ENCODE assay signal across 8 mouse cellular contexts in the genomic region with DNA sequence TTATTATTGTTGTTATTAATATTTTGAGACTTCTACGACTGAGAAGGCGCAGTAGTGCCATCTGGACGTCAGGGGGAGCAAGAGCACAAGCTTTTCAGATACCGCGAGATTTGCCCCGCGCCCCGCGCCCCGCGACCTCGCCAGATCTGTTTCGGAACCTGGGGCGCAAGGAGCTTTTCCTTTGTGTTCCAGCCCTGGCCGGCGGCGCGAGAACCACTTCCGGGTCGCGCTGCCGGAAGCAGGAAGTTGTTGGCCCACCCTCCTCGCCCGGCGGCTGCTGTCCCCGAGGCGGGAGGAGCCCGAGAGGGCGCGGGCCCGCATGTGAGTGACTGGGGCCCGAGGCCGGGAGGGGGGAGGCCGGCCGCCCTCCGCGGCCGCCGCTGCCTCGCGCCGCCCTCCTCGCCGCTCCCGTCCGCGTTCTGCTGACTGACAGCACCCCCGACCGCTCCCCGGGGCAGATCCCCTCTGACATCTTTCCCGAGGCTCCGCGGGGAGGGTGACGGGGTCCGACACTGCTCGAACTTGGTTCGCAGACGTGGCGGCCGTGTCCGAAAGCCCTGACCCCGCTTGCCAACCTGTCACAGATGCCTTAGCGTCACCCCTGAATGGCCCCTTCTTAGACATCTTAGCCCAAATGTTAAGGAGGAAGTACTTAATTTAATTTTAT. TPM values are rescaled to one million over a fixed set of nuclear protein-coding genes. Genes with fewer than 3 reads are reported as not detected.
DNase-seq lines count a peak whose midpoint lies in the region; ATAC-seq lines count a peak whose summit lies in the region.

A gene (plus strand): TSS at position 107 of the 667 bp plus-strand sequence.

- no peaks in the 10 kb centered on the region for H3K27me3 ChIP-seq in intestine, embryonic 14.5 days (replicated peaks; ENCODE audit: control insufficient read depth, insufficient read depth, low read length)

- peaks cover 17% of the 10 kb centered on the region for H3K4me1 ChIP-seq in intestine, embryonic 14.5 days (replicated peaks; ENCODE audit: control insufficient read depth, insufficient read depth, low read length)

- peak; percentile 98 for DNase-seq in adrenal gland, adult (ENCODE audit: inconsistent age in 2 of 2, low spot score in 1 of 2)
- peak; percentile 96 for DNase-seq in embryo, embryonic 10.5 days (ENCODE audit: low spot score)
- peak; percentile 97 for DNase-seq in gastrocnemius, postnatal 25 days
- DNase-seq in intestine, embryonic 14.5 days (ENCODE audit: low spot score) = peak; percentile 96
- DNase-seq in left cerebral cortex, postnatal 14 days (ENCODE audit: low spot score in 2 of 2) = peak; percentile 96 to 97
- DNase-seq in mesoderm, embryonic 11.5 days (ENCODE audit: low read depth, low spot score) = peak; percentile 97
- DNase-seq in right cerebral cortex, postnatal 36 days (ENCODE audit: low spot score in 2 of 2) = peak; percentile 93
- peak; percentile 94 for DNase-seq in yolk sac, embryonic 10.5 days (ENCODE audit: low spot score)

- H3K4me2 ChIP-seq in intestine, embryonic 14.5 days (ENCODE audit: low read length) = peak within 1 kb of the TSS; percentile 86

- no peaks in the 10 kb centered on the region for H3K9me3 ChIP-seq in intestine, embryonic 14.5 days (ENCODE audit: control insufficient read depth, low read length)

- WGBS in intestine, embryonic 14.5 days = under 1% methylated on average over 61 of the region's 63 CpGs

- peak; percentile 91 for ATAC-seq in intestine, embryonic 14.5 days (replicated peaks; ENCODE audit: low FRiP score, low TSS enrichment, low read depth)

- peak within 1 kb of the TSS; percentile 90 for H3K27ac ChIP-seq in intestine, embryonic 14.5 days (ENCODE audit: low read depth)

- peak within 1 kb of the TSS; percentile 73 for H3K4me3 ChIP-seq in intestine, embryonic 14.5 days (ENCODE audit: low read depth, low read length)

- H3K9ac ChIP-seq in intestine, embryonic 14.5 days (ENCODE audit: low read length) = peak within 1 kb of the TSS; percentile 95

- intact Hi-C loops in left cerebral cortex, postnatal 14 days (cut with DNase I) = loop anchor here (2.0 kb wide), 1 partner anchor 102 kb away; no protein-coding TSS in a partner anchor

- no peaks in the 10 kb centered on the region for H3K36me3 ChIP-seq in intestine, embryonic 14.5 days (ENCODE audit: control insufficient read depth, insufficient read depth, low read length)

RNA-seq across cellular contexts. Expression of the gene that starts here (rescaled TPM):
- total RNA-seq in gastrocnemius, postnatal 25 days (2021) = 100 to 1,000 TPM; 102 to 122 TPM
- 72.4 and 77.4 TPM in 2 replicates for polyA plus RNA-seq in intestine, embryonic 14.5 days (2014; fragmentation: Nextera tagmentation; extraction: Ambion mirVana)
- 100 to 1,000 TPM in 1 of 2 experiments, 10 to 100 TPM in 1; 87.5 to 103 TPM for total RNA-seq in left cerebral cortex, postnatal 14 days (2021)

Comparison
In these comparisons a context has a peak if more than half of its experiments do, and no peak if none do; other contexts are left out.
1. Peak in every context shown above with its lines: DNase-seq, ATAC-seq, H3K4me3 ChIP-seq and H3K27ac ChIP-seq.